Comparison of ENCODE assay signal across 8 mouse cellular contexts in the genomic region with DNA sequence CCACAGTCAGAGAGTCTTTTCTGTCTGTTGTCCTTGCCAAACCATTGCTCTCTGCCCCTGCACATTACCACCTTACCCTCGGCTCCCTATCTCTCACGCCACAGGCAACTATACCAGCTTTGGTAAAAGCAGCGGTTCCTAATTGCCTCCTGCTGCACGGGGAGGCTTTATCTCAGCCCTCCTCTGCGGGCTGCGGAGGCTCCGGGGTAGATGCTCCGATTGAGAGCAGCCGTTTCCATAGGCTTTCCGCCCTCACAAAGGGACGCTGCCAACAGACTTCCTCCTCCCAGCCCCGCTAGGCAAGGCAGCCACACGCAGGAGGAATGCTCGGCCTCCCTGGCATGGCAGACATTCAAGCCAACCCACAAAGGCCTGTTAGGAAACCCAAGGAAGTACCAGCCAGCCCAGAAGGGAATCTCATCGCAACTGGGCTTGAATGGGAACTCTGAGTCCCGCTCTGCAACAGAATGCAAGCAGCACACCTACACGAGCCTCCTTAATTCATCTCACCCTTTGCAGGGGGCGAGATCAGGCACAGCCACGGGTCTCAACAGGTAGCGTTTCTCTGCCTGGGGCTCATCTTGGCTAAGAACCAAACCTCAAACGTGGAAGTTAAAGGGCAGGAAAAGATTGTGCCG.
A peak's percentile ranks its signal among the peaks of the same experiment; 100 is the strongest.
DNase-seq lines count a peak whose midpoint lies in the region; ATAC-seq lines count a peak whose summit lies in the region.

No protein-coding gene starts in this region.

- H3K4me3 ChIP-seq in embryonic facial prominence, embryonic 14.5 days (ENCODE audit: low read depth, low read length) = no peak overlapping the region
- no peak overlapping the region for H3K4me3 ChIP-seq in liver, embryonic 16.5 days (ENCODE audit: low read depth, low read length)
- no peak overlapping the region for H3K4me3 ChIP-seq in neural tube, embryonic 12.5 days

- H3K4me2 ChIP-seq in embryonic facial prominence, embryonic 14.5 days (ENCODE audit: low read depth, low read length) = peak overlapping the region; percentile 30
- H3K4me2 ChIP-seq in liver, embryonic 16.5 days (ENCODE audit: low read depth, low read length) = peak overlapping the region; percentile 15; the same call in 1 of the 2 replicates
- peak overlapping the region; percentile 46 for H3K4me2 ChIP-seq in neural tube, embryonic 12.5 days (replicated peaks)

- intact Hi-C loops in heart, postnatal 14 days (cut with DNase I) = no loop called here

- H3K9me3 ChIP-seq in embryonic facial prominence, embryonic 14.5 days (ENCODE audit: control insufficient read depth, low read length) = no peaks in the 10 kb centered on the region
- H3K9me3 ChIP-seq in liver, embryonic 16.5 days (replicated peaks; ENCODE audit: control insufficient read depth, low read length) = no peaks in the 10 kb centered on the region
- no peaks in the 10 kb centered on the region for H3K9me3 ChIP-seq in neural tube, embryonic 12.5 days

- H3K4me1 ChIP-seq in embryonic facial prominence, embryonic 14.5 days (ENCODE audit: control insufficient read depth, insufficient read depth, low read length) = peaks cover 14% of the 10 kb centered on the region; the same call in 1 of the 2 replicates
- peaks cover 7% of the 10 kb centered on the region for H3K4me1 ChIP-seq in liver, embryonic 16.5 days (ENCODE audit: control insufficient read depth, low read depth, low read length)
- H3K4me1 ChIP-seq in neural tube, embryonic 12.5 days = peaks cover 11% of the 10 kb centered on the region

- H3K27me3 ChIP-seq in embryonic facial prominence, embryonic 14.5 days (replicated peaks; ENCODE audit: control insufficient read depth, insufficient read depth, low read length) = no peaks in the 10 kb centered on the region
- H3K27me3 ChIP-seq in liver, embryonic 16.5 days (ENCODE audit: control insufficient read depth, insufficient read depth, low read depth, low read length) = no peaks in the 10 kb centered on the region
- H3K27me3 ChIP-seq in neural tube, embryonic 12.5 days (replicated peaks) = peaks cover 20% of the 10 kb centered on the region

- WGBS in embryonic facial prominence, embryonic 14.5 days = 4% methylated on average over 22 of the region's 22 CpGs
- WGBS in liver, embryonic 16.5 days (ENCODE audit: insufficient replicate concordance) = 4% methylated on average over 22 of the region's 22 CpGs
- WGBS in neural tube, embryonic 12.5 days = 7% methylated on average over 22 of the region's 22 CpGs

- ATAC-seq in embryonic facial prominence, embryonic 14.5 days (ENCODE audit: low read depth) = peak; percentile 82
- ATAC-seq in liver, embryonic 16.5 days (ENCODE audit: low read depth) = peak; percentile 66
- no peak for ATAC-seq in neural tube, embryonic 12.5 days (ENCODE audit: low FRiP score, low read depth)
- ATAC-seq in erythroid progenitor cell, adult 5-6 weeks (replicated peaks; ENCODE audit: low FRiP score, poor library complexity, severe bottlenecking) = no peak

- H3K27ac ChIP-seq in embryonic facial prominence, embryonic 14.5 days (replicated peaks; ENCODE audit: low read depth, low read length) = peak overlapping the region; percentile 59; the same call in 1 of the 2 replicates
- no peak overlapping the region for H3K27ac ChIP-seq in liver, embryonic 16.5 days (ENCODE audit: low read length)
- no peak overlapping the region for H3K27ac ChIP-seq in neural tube, embryonic 12.5 days

- no peak overlapping the region for H3K9ac ChIP-seq in embryonic facial prominence, embryonic 14.5 days (ENCODE audit: low read depth, low read length)
- H3K9ac ChIP-seq in liver, embryonic 16.5 days (ENCODE audit: low read depth, low read length) = no peak overlapping the region
- H3K9ac ChIP-seq in neural tube, embryonic 12.5 days = 0 out of 2 replicates have a peak overlapping the region, but pooled peaks have one; percentile 14

- no peaks in the 10 kb centered on the region for H3K36me3 ChIP-seq in embryonic facial prominence, embryonic 14.5 days (ENCODE audit: control insufficient read depth, insufficient read depth, low read length)
- no peaks in the 10 kb centered on the region for H3K36me3 ChIP-seq in liver, embryonic 16.5 days (ENCODE audit: control insufficient read depth, insufficient read depth)
- H3K36me3 ChIP-seq in neural tube, embryonic 12.5 days = no peaks in the 10 kb centered on the region

- peak; percentile 33 for DNase-seq in kidney, adult 18-20 months
- no peak for DNase-seq in kidney, adult 8-10 months
- peak; percentile 89 for DNase-seq in embryonic facial prominence, embryonic 14.5 days (ENCODE audit: low spot score)
- peak; percentile 35 to 59 for DNase-seq in heart, postnatal 14 days
- peak; percentile 79 to 81 for DNase-seq in layer of hippocampus, adult 8-10 months (ENCODE audit: low spot score in 2 of 2)

Comparison
In these comparisons a context has a peak if more than half of its experiments do, and no peak if none do; other contexts are left out.
1. DNase-seq: peak in kidney, adult 18-20 months (single experiment), embryonic facial prominence, embryonic 14.5 days (single experiment), heart, postnatal 14 days (2 of 2) and layer of hippocampus, adult 8-10 months (2 of 2); none in kidney, adult 8-10 months (0 of 2).
2. ATAC-seq: peak in embryonic facial prominence, embryonic 14.5 days (single experiment) and liver, embryonic 16.5 days (single experiment); none in neural tube, embryonic 12.5 days (single experiment) and erythroid progenitor cell, adult 5-6 weeks (single experiment).
3. Peak in every context shown above with its lines, with median percentiles within 50 percentile points of each other: H3K4me2 ChIP-seq.